Mouse (Mus musculus): ENCODE results near the gene Cct8l1. TPM values are rescaled to one million over a fixed set of nuclear protein-coding genes. Genes with fewer than 3 reads are reported as not detected.

Cct8l1 gene
- total RNA-seq, 2 experiments from 2014 or later: not detected

DNA sequence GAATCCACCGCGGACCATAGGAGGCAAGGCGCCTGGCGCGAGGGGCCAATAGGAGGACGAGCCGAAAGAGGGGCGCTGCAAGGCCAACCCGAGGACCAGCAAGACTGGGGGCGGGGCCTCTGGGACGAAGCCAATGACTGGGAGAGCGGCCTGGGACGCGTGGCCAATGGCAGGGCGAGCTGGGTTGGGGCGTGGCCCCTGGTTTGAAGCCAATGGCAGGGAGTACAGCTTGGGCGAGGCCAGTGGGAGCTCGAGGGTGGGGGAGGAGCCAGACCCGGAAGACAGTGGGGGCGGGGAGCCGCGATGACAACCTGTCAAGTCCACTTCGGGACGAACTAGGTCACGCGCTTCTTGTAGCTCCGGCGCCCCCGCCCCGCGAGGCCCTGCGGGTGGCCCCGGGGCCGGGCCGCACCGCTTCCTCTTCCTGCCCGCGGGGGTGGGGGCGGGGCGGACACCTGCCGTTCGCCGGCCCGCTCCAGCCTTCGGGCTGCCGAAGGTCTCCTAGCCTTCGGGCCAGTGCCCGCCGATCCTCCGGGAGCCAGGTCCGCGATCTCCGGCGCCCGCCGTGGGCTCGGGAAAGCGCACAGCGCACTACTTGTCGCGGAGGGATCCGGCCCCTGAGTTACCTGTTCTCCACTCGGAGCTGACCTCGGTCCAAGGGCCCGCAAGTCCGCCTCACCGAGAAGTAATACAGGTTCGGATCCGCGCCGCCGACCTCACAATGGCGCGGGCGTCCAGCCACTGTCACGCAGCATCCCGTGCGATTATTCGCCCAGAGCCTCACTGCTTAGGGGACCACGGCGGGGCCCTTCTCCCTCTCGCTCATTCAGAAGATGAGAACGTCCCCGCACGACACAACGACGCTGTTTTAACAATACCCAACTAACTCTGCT is 13.9 kb downstream of the Cct8l1 start:
- ATAC-seq (replicated peaks; ENCODE audit: poor library complexity): peak; percentile 84

DNA sequence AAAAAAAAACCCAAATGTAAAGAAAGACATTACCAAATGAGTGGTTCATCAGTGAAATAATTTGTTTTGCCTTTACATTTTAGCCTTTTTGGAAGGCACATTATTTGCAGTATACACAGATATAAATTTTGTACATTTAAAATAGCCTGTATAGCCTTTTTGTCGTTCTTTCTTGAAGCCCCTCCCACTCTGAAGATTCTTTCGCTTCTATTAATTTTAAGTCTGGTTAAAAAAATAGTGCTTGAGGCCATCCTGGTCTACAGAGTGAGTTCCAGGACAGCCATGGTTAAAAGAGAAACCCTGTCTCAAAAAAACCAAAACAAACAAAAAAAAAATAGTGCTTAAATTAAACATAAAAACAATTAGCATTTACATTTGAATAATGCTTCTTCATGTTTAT is 14.8 kb downstream of the Cct8l1 start:
- ATAC-seq (replicated peaks; ENCODE audit: poor library complexity): no peak

DNA sequence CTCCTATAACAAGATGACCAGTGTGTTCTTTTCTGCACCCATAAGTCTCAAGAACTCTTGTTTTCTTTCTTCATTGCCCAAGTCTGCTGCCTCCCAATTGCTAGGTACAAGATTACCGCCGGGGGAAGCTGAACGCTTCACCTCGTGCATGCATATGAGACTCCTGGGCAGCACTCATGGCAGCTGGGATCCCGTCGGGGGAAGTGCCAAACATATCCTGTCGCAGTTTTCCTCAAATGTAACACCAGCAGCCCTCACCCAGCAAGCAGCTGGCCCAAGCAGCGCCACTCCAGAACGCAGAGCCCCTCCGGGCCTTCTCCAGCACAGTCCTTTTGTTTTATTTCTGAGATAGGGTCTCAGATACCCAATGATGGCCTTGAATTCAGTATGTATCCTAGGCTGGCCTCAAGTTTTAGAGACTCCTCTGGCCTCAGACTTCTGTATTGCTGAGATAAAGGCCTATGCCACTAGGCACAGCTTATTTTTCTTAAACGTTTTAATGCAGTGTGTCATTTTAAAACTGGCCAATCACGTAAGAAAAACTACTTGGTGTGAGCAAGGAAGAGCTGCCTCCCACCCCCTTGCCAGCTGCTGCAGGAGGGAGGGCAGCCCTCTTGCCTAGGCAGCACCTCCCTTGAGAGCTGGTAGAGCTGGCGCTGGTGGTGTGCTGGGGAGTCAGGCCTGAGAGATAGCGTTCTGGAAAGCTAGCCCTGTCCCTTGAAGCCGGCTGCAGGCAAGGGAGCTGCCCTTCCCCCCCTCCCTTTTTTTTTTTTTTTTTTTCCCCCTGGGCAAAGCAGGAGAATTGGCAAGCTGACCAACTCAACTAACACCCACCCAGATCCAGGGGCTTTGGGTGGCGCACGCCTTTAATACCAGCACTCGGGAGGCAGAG is 16.6 kb downstream of the Cct8l1 start:
- peak; percentile 52 for ATAC-seq (replicated peaks; ENCODE audit: poor library complexity)

DNA sequence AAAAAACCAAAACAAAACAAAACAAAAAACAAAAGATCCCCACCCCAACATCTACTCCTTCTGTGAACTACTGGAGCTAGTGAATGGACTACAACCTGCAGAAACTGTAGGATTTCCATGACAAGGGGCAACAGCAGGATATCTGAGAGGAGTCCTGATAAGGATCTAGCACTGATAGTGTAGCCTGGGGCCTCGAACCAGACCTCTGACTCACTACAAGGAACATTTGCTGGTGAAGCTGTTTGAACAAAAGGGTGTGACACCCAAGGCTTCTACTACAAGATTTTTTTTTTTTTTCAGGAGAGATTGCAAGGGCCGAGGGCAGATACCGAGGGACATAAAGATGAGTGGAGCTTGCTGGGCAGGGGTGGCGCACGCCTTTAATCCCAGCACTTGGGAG is 17.4 kb downstream of the Cct8l1 start:
- ATAC-seq (replicated peaks; ENCODE audit: poor library complexity): no peak

DNA sequence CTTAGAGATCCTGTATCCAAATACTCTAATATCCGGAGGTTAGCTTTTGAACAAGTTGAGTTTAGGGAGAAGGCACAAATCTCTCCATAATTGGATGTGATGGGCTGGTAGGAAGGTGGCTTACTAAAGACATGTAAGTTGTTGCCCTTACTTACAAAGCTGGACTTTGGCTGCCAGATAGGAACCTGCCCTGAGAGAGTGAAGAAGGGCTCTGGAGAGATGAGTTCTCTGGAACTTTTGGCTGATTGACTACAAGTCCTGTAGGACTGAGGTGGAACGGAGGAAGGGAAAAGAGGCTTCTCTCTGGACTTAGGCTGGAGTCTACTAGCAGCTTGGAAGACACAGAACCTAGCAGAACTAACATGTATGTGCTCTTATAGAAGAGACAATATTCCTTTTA is 19.7 kb downstream of the Cct8l1 start:
- no peak for ATAC-seq (replicated peaks; ENCODE audit: poor library complexity)

DNA sequence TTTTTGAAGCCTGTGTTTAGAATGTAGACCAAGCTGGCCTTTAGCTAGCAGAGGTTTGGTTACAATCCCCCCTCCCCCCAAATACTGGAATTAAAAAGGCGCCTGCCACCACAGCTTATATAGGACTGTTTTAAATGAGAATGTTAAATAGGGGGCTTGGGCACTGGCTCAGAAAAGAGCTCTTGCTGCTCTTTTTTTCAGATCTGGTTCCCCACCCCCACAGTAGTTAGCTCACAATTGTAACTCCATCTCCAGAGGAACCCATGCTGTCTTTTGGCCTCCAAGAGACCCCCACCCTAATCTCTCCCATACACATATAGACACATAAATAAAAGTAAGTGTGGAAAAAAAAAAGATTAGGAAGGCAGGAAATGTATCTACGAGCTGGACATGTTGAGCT is 20.6 kb downstream of the Cct8l1 start:
- no peak for ATAC-seq (replicated peaks; ENCODE audit: poor library complexity)

DNA sequence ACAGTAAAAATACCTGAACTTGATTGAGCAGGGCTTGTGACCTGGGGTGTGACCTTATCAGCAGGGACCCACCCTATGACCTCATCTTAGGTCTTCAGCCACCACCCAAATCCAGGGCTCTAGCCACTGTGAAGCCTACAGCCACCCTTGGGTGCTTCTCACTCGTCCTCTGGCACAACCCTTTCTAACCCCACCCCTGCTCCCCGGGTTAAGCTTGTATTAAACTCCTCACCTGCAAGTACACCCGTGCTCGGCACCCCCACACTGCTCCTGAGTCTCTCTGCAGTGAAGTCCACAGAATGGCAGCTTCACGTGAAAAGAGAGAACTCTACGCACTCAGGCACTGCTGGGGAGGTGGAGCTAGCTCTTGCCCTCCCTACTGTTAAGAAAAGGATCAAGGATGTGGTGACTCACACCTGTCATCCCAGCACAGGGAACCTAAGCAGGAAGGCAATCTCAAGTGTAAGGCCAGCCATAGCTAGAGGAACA is 21.1 kb downstream of the Cct8l1 start:
- no peak for ATAC-seq (replicated peaks; ENCODE audit: poor library complexity)

DNA sequence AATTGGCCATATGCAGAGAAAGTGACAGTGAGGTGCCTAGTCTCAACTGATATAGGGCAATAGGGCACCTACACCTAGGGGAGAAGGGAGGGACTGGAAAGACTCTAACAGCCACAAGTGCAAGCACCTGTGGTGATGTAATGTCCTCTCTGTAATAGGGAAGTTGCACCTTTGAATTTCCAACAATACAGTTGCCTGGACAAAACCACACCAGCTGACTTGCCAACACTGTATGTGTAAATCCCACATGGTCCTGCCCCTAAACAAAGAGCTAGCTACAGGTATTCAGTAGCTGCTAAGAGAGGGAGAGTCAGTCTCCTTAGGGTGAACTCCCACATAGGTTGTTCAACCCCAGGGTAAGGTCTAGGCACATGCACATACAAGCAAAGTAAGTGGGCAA is 24.5 kb downstream of the Cct8l1 start:
- no peak for ATAC-seq (replicated peaks; ENCODE audit: poor library complexity)

DNA sequence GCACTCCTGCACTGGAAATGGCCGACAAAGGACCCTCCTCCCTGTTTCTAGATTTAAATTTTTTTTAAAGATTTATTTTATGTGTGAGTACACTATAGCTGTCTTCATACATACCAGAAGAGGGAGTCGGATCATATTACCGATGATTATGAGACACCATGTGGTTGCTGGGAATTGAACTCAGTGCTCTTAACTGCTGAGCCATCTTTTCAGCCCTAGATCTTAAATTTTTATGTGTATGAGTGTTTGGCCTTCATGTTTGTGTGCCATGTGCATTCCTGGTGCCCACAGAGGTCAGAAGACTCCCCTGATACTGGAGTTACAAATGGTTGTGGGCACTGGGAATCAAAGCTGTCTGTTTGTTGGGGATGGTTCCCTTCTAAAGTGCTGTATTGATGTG is 25.1 kb downstream of the Cct8l1 start:
- ATAC-seq (replicated peaks; ENCODE audit: poor library complexity): no peak

DNA sequence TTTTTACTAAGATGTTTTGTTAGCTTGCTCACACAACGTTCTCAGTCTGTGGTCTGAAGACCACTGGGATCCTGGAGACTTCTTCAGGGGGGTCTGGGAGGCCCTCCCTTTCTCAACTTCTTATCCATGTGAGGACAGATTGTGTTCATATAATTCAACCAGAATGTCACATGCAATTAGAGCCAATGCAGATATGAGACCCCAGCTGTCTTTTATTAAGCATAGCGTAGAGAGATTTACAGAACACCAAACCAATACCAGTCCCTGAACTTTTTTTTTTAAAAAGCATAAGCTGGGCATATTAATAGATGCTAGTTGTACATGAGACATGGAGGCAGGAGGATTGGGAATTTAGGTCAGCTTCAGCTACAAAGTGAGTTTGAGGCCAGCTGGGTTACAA is 25.8 kb downstream of the Cct8l1 start:
- ATAC-seq (replicated peaks; ENCODE audit: poor library complexity): no peak

DNA sequence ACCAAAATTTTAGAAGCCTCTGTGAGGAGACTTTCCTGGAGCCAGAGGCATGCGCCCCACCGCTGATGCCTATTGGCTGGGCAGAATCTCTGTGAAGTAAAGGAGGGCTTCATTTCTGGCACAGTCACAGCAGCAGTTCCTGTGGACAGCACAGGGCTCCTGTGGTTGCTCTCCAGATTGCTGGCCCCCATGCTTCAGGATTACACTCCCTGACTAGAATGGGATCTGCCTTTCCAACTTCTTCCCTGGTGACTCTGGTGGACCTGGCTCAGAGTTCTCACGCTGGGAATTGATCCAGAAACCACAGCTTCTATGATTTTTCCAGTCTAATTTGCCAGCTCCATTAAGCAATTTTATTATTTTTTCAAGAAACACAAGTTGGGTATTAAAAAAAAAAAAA is 28.2 kb downstream of the Cct8l1 start:
- no peak for ATAC-seq (replicated peaks; ENCODE audit: poor library complexity)

DNA sequence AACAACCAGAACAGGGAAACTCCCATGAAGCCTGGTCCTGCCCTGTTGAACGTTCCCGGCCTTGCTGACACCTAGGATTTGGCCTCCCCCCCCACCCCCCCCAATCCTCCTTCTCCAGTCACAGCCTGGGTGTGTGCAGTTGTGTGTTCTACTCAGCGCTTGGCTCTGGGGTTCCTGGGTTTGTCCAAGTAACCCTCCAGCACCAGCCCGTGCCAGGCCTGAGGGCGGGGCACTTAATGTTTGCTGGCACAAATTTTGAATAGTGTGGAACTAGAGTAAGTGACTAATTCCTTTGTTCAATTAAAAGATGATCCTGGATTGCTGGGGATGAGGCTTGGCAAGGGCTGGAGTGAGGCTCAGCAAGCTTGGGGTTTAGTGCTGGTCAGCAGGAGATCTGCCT is 28.7 kb downstream of the Cct8l1 start:
- no peak for ATAC-seq (replicated peaks; ENCODE audit: poor library complexity)

DNA sequence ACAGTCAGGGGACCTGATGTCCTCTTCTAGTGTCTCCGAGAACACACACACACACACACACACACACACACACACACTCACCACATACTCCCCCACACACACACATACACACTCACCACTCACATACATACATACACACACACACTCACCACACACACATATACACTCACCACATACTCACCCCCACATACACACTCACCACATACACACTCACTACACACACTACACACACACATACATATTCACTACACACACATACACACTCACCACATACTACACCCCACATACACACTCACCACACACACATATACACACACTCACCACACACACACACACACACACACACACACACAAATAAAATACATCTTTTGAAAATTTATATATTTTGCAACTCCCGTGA is 31.0 kb downstream of the Cct8l1 start:
- ATAC-seq (replicated peaks; ENCODE audit: poor library complexity): no peak

DNA sequence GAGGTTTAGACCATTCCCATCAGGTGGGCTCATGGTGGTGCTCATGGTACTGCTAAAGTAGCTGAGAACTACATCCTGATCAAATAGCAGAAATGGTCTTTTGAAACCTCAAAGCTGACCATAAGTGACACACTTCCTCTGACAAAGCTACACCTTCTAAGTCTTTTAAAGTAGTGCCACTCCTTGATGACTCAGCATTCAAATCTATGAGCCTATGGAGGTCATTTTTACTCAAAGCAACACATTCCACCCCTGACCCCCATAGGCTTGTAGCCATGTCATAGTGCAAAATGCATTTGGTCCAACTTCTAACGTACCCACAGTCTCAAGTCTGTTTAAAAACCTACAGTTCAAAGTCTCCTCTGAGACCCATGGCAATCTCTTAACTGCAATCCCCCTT is 35.0 kb downstream of the Cct8l1 start:
- no peak for ATAC-seq (replicated peaks; ENCODE audit: poor library complexity)

DNA sequence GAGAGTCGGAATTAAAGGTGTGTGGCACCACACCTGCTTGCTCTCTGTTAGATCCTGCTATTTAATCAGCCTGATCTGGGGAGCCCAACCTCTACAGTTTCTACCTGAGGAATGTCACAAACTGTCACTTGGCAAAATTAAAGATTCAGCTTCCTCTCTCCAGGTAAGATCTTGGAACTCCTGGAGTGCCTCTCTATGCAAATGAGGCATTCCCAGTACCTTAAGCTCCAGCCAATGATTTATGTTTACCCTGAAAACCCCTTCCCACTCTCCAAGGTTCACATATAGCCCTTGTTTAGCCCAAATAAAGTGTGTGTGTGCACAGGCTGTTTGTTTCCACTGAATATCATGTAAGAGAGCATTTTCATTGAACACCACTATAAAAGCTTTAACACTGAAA is 38.3 kb downstream of the Cct8l1 start:
- ATAC-seq (replicated peaks; ENCODE audit: poor library complexity): no peak

DNA sequence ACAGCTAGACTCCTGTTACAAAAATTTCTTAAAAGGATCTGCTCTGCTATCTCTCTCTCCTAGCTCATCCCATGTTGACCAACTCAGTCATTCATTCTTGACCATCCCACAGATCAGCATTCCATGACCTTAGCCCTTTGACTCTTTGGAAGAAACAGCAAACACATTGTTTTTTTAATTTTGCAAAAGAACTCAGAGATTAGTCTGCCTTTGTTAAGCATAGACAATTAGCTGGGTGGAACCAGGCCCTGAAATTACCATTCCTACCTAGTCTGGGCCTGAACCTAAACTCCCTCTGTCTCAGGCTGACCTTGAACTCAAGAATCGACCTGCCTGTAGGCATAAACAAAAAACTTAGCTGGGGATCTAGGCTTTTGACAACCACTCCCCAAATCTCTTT is 38.8 kb downstream of the Cct8l1 start:
- no peak for ATAC-seq (replicated peaks; ENCODE audit: poor library complexity)

DNA sequence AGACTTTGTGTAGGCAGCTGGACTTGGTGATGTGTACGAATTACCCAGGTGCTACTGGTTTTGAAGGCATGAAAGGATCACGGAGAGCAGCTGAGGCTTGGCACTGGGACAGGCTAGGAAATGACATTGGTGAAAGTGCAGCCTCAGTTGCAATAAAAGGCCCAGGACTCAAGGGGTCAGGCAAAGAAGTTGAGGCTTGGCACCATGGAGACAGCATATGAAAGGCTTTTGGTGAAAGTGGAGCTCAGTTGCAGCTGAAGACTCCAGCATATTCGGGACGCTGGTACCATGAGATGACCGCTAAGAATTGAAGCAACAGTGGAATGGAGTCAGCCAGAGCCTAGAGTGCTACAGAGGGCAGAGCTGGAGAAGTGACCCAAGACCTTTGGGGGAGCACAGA is 39.8 kb downstream of the Cct8l1 start:
- ATAC-seq (replicated peaks; ENCODE audit: poor library complexity): no peak

DNA sequence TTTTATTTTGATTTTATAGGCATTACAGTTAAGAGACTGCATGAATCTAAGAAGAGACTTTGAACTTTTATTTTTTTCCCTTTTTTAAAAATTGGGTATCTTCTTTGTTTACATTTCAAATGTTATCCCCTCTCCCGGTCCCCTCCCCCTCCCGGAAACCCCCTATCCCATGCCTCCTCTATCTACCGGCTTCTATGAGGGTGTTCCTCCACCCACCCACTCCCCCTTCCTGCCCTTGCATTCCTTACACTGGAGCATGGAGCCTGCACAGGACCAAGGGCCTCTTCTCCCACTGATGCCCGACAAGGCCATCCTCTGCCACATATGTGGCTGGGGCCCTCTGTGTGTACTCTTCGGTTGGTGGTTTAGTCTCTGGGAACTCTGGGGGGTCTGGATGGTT is 40.5 kb downstream of the Cct8l1 start:
- ATAC-seq (replicated peaks; ENCODE audit: poor library complexity): no peak
